Mouse (Mus musculus) layer of hippocampus, adult 18-20 months (tissue): ENCODE data around the gene Plcb1. TPM values are rescaled to one million over a fixed set of nuclear protein-coding genes. Genes with fewer than 3 reads are reported as not detected.

Source experiments
- DNase-seq, 2 experiments: peaks; one replicate each; pipeline ENCODE4 v3.0.0; 2022; ENCODE audit warnings: low spot score in 2 of 2
- total RNA-seq, 2 experiments: library from RNA; stranded (reverse); gene quantifications; 2 replicates each; pipeline ENCODE4 v1.2.3; 2021

The Plcb1 gene
- total RNA-seq, 2 experiments from 2014 or later = 132 to 143 TPM

GRCm38 (mm10) chr2:135175544-135175943 is 389.7 kb downstream of the Plcb1 start:
- DNase-seq = no peak

- DNase-seq = no peak
Measured at GRCm38 (mm10) chr2:135187659-135188058, 401.8 kb downstream of the Plcb1 start.

GRCm38 (mm10) chr2:135200830-135201229 is 415.0 kb downstream of the Plcb1 start:
- no peak for DNase-seq

- DNase-seq = no peak
Measured at GRCm38 (mm10) chr2:135202390-135202789, 416.5 kb downstream of the Plcb1 start.

GRCm38 (mm10) chr2:135204141-135205120 is 418.6 kb downstream of the Plcb1 start:
- DNase-seq = no peak

GRCm38 (mm10) chr2:135208890-135209289 is 423.0 kb downstream of the Plcb1 start:
- DNase-seq = no peak

GRCm38 (mm10) chr2:135214746-135215448 is 429.0 kb downstream of the Plcb1 start:
- DNase-seq = no peak

- DNase-seq = peak in 1 of 2 experiments; percentile 37
Measured at GRCm38 (mm10) chr2:135219406-135219805, 433.5 kb downstream of the Plcb1 start.

GRCm38 (mm10) chr2:135225604-135226025 is 439.7 kb downstream of the Plcb1 start:
- no peak for DNase-seq

GRCm38 (mm10) chr2:135230262-135230661 is 444.4 kb downstream of the Plcb1 start:
- no peak for DNase-seq

- no peak for DNase-seq
Measured at GRCm38 (mm10) chr2:135242662-135243316, 456.9 kb downstream of the Plcb1 start.

- DNase-seq = no peak
Measured at GRCm38 (mm10) chr2:135243764-135244163, 457.9 kb downstream of the Plcb1 start.

GRCm38 (mm10) chr2:135249925-135250324 is 464.1 kb downstream of the Plcb1 start:
- no peak for DNase-seq

GRCm38 (mm10) chr2:135251821-135252315 is 466.0 kb downstream of the Plcb1 start:
- DNase-seq = no peak

- no peak for DNase-seq
Measured at GRCm38 (mm10) chr2:135259136-135259535, 473.3 kb downstream of the Plcb1 start.

GRCm38 (mm10) chr2:135263943-135264342 is 478.1 kb downstream of the Plcb1 start:
- DNase-seq = no peak

GRCm38 (mm10) chr2:135274949-135275348 is 489.1 kb downstream of the Plcb1 start:
- DNase-seq = no peak

GRCm38 (mm10) chr2:135278506-135278905 is 492.6 kb downstream of the Plcb1 start:
- DNase-seq = peak; percentile 30 to 67

GRCm38 (mm10) chr2:135279026-135279425 is 493.2 kb downstream of the Plcb1 start:
- no peak for DNase-seq

GRCm38 (mm10) chr2:135283783-135284182 is 497.9 kb downstream of the Plcb1 start:
- peak in 1 of 2 experiments; percentile 21 for DNase-seq

- DNase-seq = peak in 1 of 2 experiments; percentile 13
Measured at GRCm38 (mm10) chr2:135296184-135296769, 510.4 kb downstream of the Plcb1 start.
